Mouse (Mus musculus) forebrain, embryonic 15.5 days (tissue): ENCODE results near the gene Nt5c1a. TPM values are rescaled to one million over a fixed set of nuclear protein-coding genes. Genes with fewer than 3 reads are reported as not detected.
"Not testable (repeated sequence)": the region's sequence is repeated elsewhere in the genome, so short reads cannot be mapped to it uniquely, and the experiment has no call there.

Experiments
- ATAC-seq: fragments of 200-750 bp; cut with Nextera tagmentation; replicated peaks from 2 replicates; pipeline ENCODE4 v1.8.0; 2017; ENCODE audit warnings: mild to moderate bottlenecking, moderate TSS enrichment, moderate library complexity
- H3K27ac ChIP-seq: fragments of 300-500 bp; sonication (generic); replicated peaks from 2 replicates; pipeline ENCODE4 v1.5.1; 2015; ENCODE audit warnings: mild to moderate bottlenecking, inconsistent platforms
- H3K27me3 ChIP-seq: fragments of 300-500 bp; sonication (generic); 2 replicates; pipeline ENCODE4 v1.6.1; 2015; ENCODE audit warnings: inconsistent platforms
- H3K36me3 ChIP-seq: fragments of 300-500 bp; sonication (generic); 2 replicates; pipeline ENCODE4 v1.6.1; 2015; ENCODE audit warnings: mild to moderate bottlenecking, inconsistent platforms
- H3K4me1 ChIP-seq: fragments of 300-500 bp; sonication (generic); 2 replicates; pipeline ENCODE4 v1.6.1; 2015; ENCODE audit warnings: inconsistent platforms
- H3K4me2 ChIP-seq: fragments of 300-500 bp; sonication (generic); replicated peaks from 2 replicates; pipeline ENCODE4 v1.6.1; 2015; ENCODE audit warnings: mild to moderate bottlenecking, inconsistent platforms
- H3K4me3 ChIP-seq: fragments of 300-500 bp; sonication (generic); 2 replicates; pipeline ENCODE4 v1.5.1; 2015; ENCODE audit warnings: mild to moderate bottlenecking, inconsistent platforms
- H3K9ac ChIP-seq: fragments of 300-500 bp; sonication (generic); replicated peaks from 2 replicates; pipeline ENCODE4 v1.6.1; 2015; ENCODE audit warnings: mild to moderate bottlenecking, inconsistent platforms
- H3K9me3 ChIP-seq: fragments of 300-500 bp; sonication (generic); 2 replicates; pipeline ENCODE4 v1.6.1; 2016; ENCODE audit warnings: inconsistent platforms
- WGBS: fragments of 180-500 bp; shearing (Covaris S2); methylation state at CpG from one replicate; pipeline ENCODE4 v1.1.7; 2015; ENCODE audit warnings: mixed read lengths; 5-methylcytosine and 5-hydroxymethylcytosine counted together
- polyA plus RNA-seq: library from polyadenylated mRNA; unstranded; fragments of >200 nt; fragmentation: Nextera tagmentation; extraction: Ambion mirVana; gene quantifications from 2 replicates; pipeline ENCODE4 v1.2.1, GENCODE M21; 2015

The Nt5c1a gene
- 0.15 TPM in 1 of 2 replicates, not detected in the other for polyA plus RNA-seq

GRCm38 (mm10) chr4:123201186-123202093, at the start of gene Nt5c1a:
Gene Nt5c1a, plus strand, starts transcription at chr4:123201504.
- Histone ChIP-seq H3K27ac (no peak within 1 kb of the TSS), H3K4me3 (peak within 1 kb of the TSS; percentile 34), H3K9me3 (no peaks in the 10 kb centered on the region), H3K4me2 (peak within 1 kb of the TSS; percentile 58), H3K36me3 (no peaks in the 10 kb centered on the region), H3K9ac (peak within 1 kb of the TSS; percentile 38), H3K27me3 (peaks cover 7% of the 10 kb centered on the region; the same call in 1 of the 2 replicates), H3K4me1 (peaks cover 13% of the 10 kb centered on the region)
- ATAC-seq: peak; percentile 55
- under 1% methylated on average over 58 of the region's 58 CpGs for WGBS

GRCm38 (mm10) chr4:123152003-123152402, 49.3 kb upstream of the Nt5c1a start:
- no peaks in the 10 kb centered on the region for H3K36me3 ChIP-seq
- H3K9me3 ChIP-seq: no peaks in the 10 kb centered on the region
- H3K4me2 ChIP-seq: no peak overlapping the region
- no peak overlapping the region for H3K9ac ChIP-seq
- peaks cover 7% of the 10 kb centered on the region; the same call in 1 of the 2 replicates for H3K27me3 ChIP-seq
- H3K27ac ChIP-seq: no peak overlapping the region
- no peak for ATAC-seq
- no peaks in the 10 kb centered on the region for H3K4me1 ChIP-seq
- 78% methylated on average over 4 of the region's 4 CpGs for WGBS
- H3K4me3 ChIP-seq: no peak overlapping the region

GRCm38 (mm10) chr4:123152976-123153375, 48.3 kb upstream of the Nt5c1a start:
- Histone ChIP-seq H3K4me2 (no peak overlapping the region), H3K27me3 (0 out of 2 replicates have a peak, but pooled peaks cover 4% of the 10 kb centered on the region), H3K36me3 (no peaks in the 10 kb centered on the region), H3K4me3 (no peak overlapping the region), H3K27ac (no peak overlapping the region), H3K4me1 (no peaks in the 10 kb centered on the region), H3K9ac (no peak overlapping the region), H3K9me3 (no peaks in the 10 kb centered on the region)
- no peak; the same call in 1 of the 2 replicates for ATAC-seq
- 44% methylated on average over 5 of the region's 5 CpGs for WGBS

GRCm38 (mm10) chr4:123155004-123155403, 46.3 kb upstream of the Nt5c1a start:
- Histone ChIP-seq H3K4me1 (no peaks in the 10 kb centered on the region), H3K9ac (no peak overlapping the region), H3K4me2 (no peak overlapping the region), H3K27me3 (0 out of 2 replicates have a peak, but pooled peaks cover 4% of the 10 kb centered on the region), H3K4me3 (no peak overlapping the region), H3K9me3 (no peaks in the 10 kb centered on the region), H3K36me3 (no peaks in the 10 kb centered on the region), H3K27ac (no peak overlapping the region)
- ATAC-seq: 0 out of 2 replicates have a peak, but pooled peaks have one; percentile 32
- 23% methylated on average over 4 of the region's 4 CpGs for WGBS

GRCm38 (mm10) chr4:123155427-123155826, 45.9 kb upstream of the Nt5c1a start:
- Histone ChIP-seq H3K27me3 (0 out of 2 replicates have a peak, but pooled peaks cover 4% of the 10 kb centered on the region), H3K9ac (no peak overlapping the region), H3K9me3 (no peaks in the 10 kb centered on the region), H3K4me3 (no peak overlapping the region), H3K4me1 (no peaks in the 10 kb centered on the region), H3K4me2 (no peak overlapping the region), H3K27ac (no peak overlapping the region), H3K36me3 (no peaks in the 10 kb centered on the region)
- ATAC-seq: no peak
- WGBS: 61% methylated on average over 2 of the region's 2 CpGs

GRCm38 (mm10) chr4:123155840-123156239, 45.5 kb upstream of the Nt5c1a start:
- Histone ChIP-seq H3K4me1 (no peaks in the 10 kb centered on the region), H3K4me2 (no peak overlapping the region), H3K9me3 (no peaks in the 10 kb centered on the region), H3K9ac (no peak overlapping the region), H3K27me3 (0 out of 2 replicates have a peak, but pooled peaks cover 4% of the 10 kb centered on the region), H3K27ac (no peak overlapping the region), H3K36me3 (no peaks in the 10 kb centered on the region), H3K4me3 (no peak overlapping the region)
- ATAC-seq: no peak; the same call in 1 of the 2 replicates

GRCm38 (mm10) chr4:123160571-123160970, 40.7 kb upstream of the Nt5c1a start:
- Histone ChIP-seq H3K4me1 (peaks cover 9% of the 10 kb centered on the region), H3K4me2 (no peak overlapping the region), H3K9me3 (no peaks in the 10 kb centered on the region), H3K27ac (no peak overlapping the region), H3K27me3 (no peaks in the 10 kb centered on the region), H3K36me3 (no peaks in the 10 kb centered on the region), H3K4me3 (no peak overlapping the region), H3K9ac (no peak overlapping the region)
- no peak for ATAC-seq
- WGBS: 85% methylated on average over 6 of the region's 6 CpGs

GRCm38 (mm10) chr4:123161251-123161650, 40.1 kb upstream of the Nt5c1a start:
- H3K9me3 ChIP-seq, H3K4me2 ChIP-seq, H3K36me3 ChIP-seq, H3K4me1 ChIP-seq, H3K27me3 ChIP-seq, H3K9ac ChIP-seq, H3K27ac ChIP-seq, ATAC-seq, H3K4me3 ChIP-seq: not testable (repeated sequence)
- WGBS: 91% methylated on average over 3 of the region's 3 CpGs

- 10% methylated on average over 15 of the region's 15 CpGs for WGBS
- no peak for ATAC-seq
Measured at GRCm38 (mm10) chr4:123162305-123162917, 38.9 kb upstream of the Nt5c1a start.

GRCm38 (mm10) chr4:123164157-123164556, 37.1 kb upstream of the Nt5c1a start:
- Histone ChIP-seq H3K9ac (no peak overlapping the region), H3K9me3 (no peaks in the 10 kb centered on the region), H3K4me3 (no peak overlapping the region), H3K27me3 (no peaks in the 10 kb centered on the region), H3K4me1 (peaks cover 9% of the 10 kb centered on the region), H3K27ac (no peak overlapping the region), H3K36me3 (no peaks in the 10 kb centered on the region), H3K4me2 (no peak overlapping the region)
- 92% methylated on average over 15 of the region's 15 CpGs for WGBS
- no peak for ATAC-seq

More at GRCm38 (mm10) chr4:123162305-123162917, 38.9 kb upstream of the Nt5c1a start:
- no peak overlapping the region for H3K9ac ChIP-seq
- no peaks in the 10 kb centered on the region for H3K36me3 ChIP-seq
- H3K27ac ChIP-seq: no peak overlapping the region
- H3K4me1 ChIP-seq: peaks cover 9% of the 10 kb centered on the region
- H3K4me3 ChIP-seq: no peak overlapping the region
- no peaks in the 10 kb centered on the region for H3K9me3 ChIP-seq
- peak overlapping the region; percentile 28 for H3K4me2 ChIP-seq
- no peaks in the 10 kb centered on the region for H3K27me3 ChIP-seq

- ATAC-seq: no peak
- H3K4me2 ChIP-seq: no peak overlapping the region
- no peaks in the 10 kb centered on the region for H3K9me3 ChIP-seq
- no peaks in the 10 kb centered on the region for H3K36me3 ChIP-seq
- no peak overlapping the region for H3K4me3 ChIP-seq
- H3K9ac ChIP-seq: no peak overlapping the region
- H3K4me1 ChIP-seq: no peaks in the 10 kb centered on the region
- no peak overlapping the region for H3K27ac ChIP-seq
- H3K27me3 ChIP-seq: 0 out of 2 replicates have a peak, but pooled peaks cover 4% of the 10 kb centered on the region
Measured at GRCm38 (mm10) chr4:123171811-123172210, 29.5 kb upstream of the Nt5c1a start.
